Mouse (Mus musculus): Measurements from ENCODE around the gene Lgr5.

GRCm38 (mm10) chr10:115593221-115593620, 5.6 kb upstream of the Lgr5 start:
- TF ChIP-seq CTCF (IDR thresholded peaks at IDR 0.05) (no peak), EP300 (IDR thresholded peaks at IDR 0.05) (no peak)
